Mouse (Mus musculus) bone marrow macrophage, adult 2 months (primary cell): ENCODE results near the gene Sstr2.

Experiments
- CTCF ChIP-seq: IDR thresholded peaks from 2 replicates; pipeline ENCODE4 v1.5.1; 2012; ENCODE audit warnings: low read depth, mild to moderate bottlenecking, low read length, moderate library complexity
- POLR2A ChIP-seq: IDR thresholded peaks from 2 replicates; pipeline ENCODE4 v1.6.1; 2012; ENCODE audit warnings: mild to moderate bottlenecking, low read depth, low read length, borderline replicate concordance

DNA sequence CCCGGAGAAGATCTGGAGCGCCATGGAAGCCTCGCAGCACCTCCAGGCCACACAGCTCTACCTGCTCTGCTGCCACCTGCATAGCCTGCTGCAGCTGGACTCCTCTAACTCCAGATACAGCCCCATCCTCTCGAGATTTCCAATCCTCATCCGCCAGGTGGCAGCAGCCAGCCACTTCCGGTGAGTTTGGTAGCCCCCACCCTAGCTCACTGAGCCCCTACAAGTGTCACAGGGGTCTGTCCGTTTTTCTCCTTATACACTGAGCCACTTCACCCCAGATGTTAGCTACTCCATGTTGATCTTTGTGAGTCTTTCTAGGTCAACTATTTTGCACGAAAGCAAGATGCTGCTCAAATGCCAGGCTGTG is 32.7 kb downstream of the Sstr2 start:
- TF ChIP-seq POLR2A, result no peak
- no peak for TF ChIP-seq CTCF
